Mouse (Mus musculus): ENCODE measurements at regions not wholly inside any gene's neighbourhood (a gene's known extent, or its start where the extent isn't known, plus 50 kb on each side); places are given as distances from the start of the nearest gene placed in this dataset.

DNA sequence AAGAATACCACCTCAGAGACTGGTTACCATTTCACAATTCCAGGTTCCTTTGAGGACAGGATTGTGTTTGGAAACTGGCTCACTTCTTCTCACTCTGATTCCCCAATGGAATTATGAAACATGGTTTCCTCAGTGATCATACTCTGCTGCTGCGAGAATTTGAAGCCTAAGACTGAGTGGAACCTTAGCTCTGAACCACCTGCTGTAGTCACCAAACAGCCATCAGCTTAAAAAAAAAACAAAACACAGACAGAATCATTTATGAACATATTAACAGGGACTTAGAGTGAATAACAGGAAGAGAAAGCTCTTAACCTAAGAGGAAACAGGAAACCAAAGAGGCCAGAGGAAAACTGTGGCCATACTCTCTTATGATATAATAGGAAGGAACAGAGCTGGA, 239.5 kb upstream of the Zfp386 start:
- H3K4me3 ChIP-seq (ENCODE audit: low read depth, low read length) = no peak overlapping the region
- peaks cover 5% of the 10 kb centered on the region for H3K9me3 ChIP-seq (replicated peaks)
- TF ChIP-seq GATA1 (IDR thresholded peaks at IDR 0.05; ENCODE audit: borderline replicate concordance, low read length) (no peak), TAL1 (conservative IDR thresholded peaks at IDR 0.05; ENCODE audit: low read depth, low read length) (no peak), POLR2AphosphoS5 (IDR thresholded peaks at IDR 0.05; ENCODE audit: insufficient replicate concordance, low read depth, low read length) (no peak), CTCF (IDR thresholded peaks at IDR 0.05; ENCODE audit: low read depth, low read length) (no peak), GATA2 (IDR thresholded peaks at IDR 0.05; ENCODE audit: borderline replicate concordance, low read depth, low read length) (no peak)
- no peaks in the 10 kb centered on the region for H3K4me1 ChIP-seq (ENCODE audit: insufficient read depth, low read depth, low read length)
- H3K27me3 ChIP-seq (ENCODE audit: insufficient read depth, low read length) = no peaks in the 10 kb centered on the region
- H3K36me3 ChIP-seq (replicated peaks) = no peaks in the 10 kb centered on the region
- ATAC-seq (ENCODE audit: extremely low read depth, insufficient number of reproducible peaks, low FRiP score, poor library complexity, severe bottlenecking) (no peak), DNase-seq (ENCODE audit: low spot score) (no peak)

Measured in G1E (cell line).